Mouse (Mus musculus) ovary, postnatal 10 days (tissue): Measurements from ENCODE around the gene Acadvl.
"Not testable (repeated sequence)": the region's sequence is repeated elsewhere in the genome, so short reads cannot be mapped to it uniquely, and the experiment has no call there.

Source experiments
- DNase-seq: peaks from one replicate; pipeline ENCODE4 v3.0.0; 2022; ENCODE audit warnings: low spot score

Acadvl gene

DNA sequence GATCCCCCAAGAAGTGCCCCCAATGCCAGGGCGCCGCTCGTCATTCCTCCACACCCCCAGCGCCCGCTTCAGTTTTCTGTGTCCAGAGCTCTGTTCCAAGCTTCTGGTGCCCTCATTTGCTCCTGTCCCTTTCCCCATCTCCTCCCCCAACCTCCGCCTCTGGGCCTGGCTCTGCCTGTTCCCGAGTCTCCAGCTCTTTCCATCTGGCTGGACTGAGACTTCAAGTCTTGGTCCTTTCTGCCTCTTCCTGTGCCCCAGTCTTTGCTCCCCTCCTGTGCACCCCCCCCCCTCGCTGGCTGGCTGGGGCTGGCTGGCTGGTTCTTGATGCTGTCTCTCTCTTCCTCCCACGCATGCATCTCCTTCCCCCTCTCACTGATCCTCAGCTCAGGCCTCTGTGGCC, 12.2 kb upstream of the Acadvl start:
- DNase-seq: no peak

DNA sequence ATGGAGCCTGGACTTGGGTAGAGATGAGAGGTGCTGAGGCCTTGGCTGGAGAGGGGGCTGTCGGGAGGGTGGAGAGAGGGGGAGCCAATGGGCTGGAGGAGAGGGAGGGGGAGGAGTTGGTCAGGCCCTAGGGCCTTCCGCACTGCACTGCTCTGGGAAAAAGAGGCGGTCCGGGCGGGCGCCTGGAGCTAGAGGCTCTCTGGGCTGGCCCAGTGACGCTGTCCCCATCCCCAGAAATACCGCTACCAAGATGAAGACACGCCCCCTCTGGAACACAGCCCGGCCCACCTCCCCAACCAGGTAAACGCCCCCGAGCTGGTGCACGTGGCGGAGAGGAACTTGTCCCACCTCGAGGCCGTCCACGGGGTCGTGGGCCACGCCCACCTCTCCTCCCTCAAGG, 11.5 kb upstream of the Acadvl start:
- no peak for DNase-seq

DNA sequence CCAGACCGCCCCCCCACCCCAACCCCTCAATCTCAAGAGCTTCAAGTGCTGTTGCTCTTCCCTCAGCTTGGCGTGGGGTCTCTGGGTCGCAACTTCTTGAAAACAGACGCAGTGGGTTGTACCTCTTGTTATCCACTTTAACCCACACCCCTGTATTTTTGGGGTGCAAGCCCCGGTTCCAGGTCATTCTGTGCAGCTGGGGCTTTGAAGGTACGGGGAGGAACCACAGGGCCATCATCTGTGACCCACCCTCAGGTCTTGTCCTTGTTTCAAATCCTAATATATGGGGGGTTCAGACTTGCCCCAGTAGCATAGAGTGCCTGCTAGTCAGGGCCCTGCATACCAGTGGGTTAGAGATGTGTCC, 8.9 kb upstream of the Acadvl start:
- no peak for DNase-seq

DNA sequence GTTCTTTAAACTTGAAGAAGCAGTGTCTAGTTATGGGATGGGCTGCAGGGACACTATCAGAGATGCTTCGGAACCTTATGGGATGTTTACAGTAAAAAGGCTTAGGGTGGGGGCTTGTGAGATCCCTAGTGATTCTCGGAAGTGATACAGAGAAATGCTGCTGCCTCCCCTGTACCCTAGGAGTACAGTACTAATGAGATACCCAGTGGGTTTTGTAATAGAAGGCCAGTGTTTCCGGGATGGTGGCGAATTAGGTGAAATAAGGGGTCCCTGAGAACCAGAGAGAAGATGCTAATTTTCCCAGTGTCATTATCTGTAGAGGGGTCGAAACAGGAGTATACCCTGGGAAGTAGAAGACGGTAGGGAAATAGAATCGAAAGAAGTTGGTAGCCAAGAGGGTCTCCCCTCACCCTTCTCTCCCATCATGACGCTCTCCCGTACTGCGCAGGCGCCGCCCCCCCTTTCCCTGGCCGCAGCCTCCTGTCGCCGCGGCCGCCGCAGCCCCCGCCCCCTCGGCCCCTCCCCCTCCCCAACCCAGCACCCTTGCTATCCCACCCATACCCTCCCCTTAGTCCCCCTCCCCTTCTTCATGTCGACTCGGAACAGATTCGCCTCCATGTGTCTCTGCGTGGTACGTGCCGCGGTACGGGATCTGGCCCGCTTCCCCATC, 8.4 kb upstream of the Acadvl start:
- no peak for DNase-seq

DNA sequence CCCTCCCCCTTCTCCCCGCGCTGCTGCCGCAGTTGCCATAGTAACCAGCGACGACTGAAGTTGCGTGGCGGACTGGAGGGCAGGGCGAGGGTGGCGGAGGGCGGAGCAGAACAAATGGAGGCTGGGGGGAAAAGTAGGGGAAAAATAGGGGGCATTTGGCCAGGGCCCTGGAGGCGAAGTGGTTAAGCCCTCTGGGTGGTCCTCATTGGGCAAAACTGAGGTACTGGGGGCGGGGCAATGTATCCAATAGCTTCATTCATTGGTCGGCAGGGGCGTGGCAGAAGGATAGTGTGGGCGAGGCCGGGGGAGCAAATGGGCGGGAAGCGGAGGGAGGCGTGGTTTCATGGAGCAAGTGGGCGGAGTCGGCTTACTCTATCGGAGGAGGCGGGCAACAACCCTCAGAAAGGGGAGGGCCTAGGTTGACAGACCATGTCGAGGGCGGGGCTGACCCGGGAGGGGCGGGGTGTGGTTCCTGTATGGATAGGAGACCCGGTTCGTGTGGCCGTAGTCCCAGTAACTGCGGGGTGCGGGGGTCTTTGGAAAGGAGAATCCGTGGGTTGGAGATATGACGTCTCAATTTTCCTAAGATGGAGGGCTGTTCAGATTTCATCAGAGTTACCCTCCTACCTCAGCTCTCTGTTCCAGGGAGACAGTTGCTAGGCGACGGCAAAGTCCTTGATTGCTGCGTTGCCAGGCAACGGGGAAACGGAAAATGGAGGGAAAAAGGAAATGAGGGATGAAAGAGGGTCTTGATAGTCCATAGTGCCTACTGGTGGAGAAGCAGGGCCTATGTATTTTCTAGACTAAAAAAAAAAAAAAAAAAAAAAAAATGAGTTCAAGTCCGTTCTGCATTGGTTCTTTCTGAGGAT, 6.3 kb upstream of the Acadvl start:
- peak; percentile 86 for DNase-seq

DNA sequence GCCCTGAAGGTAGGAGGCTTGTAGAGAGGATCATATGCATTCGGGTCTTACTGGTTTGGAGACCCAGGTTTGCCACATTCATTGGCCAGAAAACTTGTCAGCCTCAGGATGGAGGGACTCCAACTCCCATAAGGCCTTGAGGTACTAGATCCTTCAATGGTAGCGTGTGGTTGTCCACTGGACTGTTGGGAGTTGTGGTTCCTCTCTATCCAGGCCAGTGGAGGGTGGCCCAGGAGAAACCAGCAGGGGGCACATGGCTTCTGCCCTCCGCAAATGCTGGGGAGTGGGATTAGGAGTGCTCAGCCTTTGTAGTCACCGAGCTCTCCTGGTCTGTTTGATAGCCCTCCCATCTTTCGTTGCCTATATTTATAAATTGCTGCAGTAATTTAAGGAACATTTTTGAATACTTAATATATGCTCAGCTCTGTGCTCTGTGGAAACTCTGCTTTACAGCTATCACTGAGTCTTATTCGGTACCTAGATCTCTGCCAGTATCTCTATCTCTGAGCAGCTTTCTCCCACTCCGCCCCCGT, 5.6 kb upstream of the Acadvl start:
- DNase-seq: peak; percentile 35

DNA sequence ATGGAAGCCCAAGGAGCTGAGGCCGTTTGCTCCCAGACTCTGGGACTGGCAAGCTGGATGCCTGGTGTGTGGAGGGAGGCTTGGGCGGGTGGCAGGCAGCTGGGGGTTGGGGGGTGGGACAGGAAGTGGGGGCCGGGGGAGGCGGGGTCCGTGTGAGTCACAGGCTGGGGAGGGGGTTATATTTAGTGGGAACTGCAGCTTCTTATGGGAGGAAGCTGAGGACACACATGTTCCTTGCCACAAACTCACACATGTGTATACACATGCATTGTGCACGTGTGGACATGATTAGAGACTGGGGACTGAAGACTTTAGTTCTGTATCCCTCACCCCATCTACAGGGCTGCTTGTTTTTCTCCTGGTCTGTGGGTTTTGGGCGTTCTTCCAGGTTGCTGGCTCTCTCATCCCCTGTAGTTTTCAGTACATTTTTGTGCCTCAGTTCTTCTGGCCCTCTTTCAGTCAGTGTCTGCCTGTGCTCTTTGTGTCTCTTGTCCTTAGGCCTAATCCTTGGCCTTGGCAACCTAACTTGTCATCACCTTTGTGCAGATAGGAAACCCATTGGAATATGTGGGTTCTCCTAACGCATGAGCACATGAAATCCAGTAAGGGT, 4.9 kb upstream of the Acadvl start:
- DNase-seq: no peak

DNA sequence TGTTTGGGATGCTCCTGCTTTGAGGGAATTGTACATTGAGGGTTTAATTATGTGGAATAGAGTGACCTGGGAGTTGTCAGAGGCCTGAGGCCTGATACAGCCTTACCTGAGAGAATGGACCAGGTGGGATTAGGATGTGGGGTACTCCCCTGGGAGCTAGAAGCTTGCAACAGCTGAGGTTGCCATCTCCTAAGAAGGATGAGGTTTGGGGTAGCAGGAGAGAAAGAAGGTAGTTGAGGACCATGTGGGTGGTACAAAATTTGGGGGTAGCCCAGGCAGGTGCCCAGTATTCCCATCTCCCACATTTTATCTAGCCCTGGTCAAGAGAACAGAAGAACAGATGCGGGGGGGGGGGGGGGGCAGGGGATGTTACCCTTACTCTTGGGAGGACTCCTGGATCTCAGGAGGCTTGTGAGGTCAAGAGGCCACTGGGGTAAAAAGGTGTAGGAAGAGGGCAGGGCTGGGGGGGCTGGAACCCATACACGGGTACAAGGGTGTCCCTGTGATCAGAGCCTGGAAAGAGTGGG, 4.3 kb upstream of the Acadvl start:
- no peak for DNase-seq

DNA sequence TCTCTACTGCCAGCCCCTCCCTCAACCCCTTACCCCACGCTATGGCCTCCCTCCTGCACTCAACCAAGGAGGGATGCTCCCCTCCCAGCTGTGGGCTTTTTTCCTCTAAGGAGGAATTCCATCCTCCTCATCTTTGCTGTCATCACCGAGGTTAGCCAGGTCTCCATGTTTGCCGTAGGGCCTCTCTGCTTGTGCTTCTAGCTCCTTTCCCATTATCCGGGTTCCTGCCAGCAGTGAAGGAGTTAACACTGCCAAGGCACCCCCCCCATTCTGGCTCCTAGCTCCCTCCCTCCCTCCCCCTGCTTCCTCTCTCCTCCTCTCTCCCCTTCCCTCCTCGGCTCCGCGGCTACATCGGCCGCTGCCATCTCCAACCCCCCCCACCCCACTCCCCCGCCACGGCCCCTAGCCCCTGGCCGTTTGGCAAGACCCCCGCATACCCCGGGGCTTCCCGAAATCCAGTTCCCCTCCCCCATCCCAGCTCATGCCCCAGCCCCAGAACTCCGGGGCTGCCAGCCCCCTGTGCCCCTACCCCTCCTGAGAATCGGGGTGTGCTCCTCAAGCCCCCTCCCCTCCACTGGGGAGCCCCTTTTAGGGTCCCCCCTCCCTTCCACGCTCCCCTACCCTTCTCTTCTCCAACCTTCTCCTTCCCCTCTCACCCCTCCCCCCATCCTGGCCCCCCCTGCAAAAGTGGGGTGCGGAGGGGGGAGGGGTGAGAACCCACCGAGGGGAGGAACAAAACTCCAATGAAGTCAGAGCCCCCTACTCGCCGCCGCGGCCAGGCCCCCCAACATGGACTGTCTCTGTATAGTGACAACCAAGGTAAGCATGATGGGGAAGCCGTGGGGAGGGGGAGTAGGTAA, 3.1 kb upstream of the Acadvl start:
- no peak for DNase-seq

DNA sequence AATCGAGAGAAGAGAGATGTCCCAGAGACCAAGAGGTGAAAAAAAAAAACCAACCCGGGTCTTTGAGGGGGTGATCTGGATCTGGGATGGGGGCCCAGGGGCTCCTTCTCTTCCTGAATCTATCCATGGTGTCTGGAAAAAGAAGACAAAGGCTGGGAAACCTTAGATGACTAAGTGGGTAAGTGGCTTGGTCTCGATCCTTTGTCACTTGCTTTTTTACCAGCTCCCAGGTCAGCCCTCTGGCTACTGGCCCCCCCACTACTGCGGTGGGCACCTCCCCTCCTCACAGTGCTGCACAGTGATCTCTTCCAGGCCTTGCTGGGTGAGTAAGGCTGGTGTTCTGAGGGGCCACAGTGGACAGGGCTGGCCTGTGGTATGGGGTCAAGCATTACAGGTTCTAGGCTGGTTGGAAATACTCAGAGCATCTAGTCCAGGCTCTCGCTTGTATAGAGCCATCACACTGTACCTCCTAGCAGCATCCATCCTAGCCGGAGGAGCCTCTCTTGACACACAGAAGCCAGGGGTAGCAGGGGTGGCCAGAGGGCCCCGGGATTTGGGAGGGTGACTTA, 2.1 kb upstream of the Acadvl start:
- no peak for DNase-seq

DNA sequence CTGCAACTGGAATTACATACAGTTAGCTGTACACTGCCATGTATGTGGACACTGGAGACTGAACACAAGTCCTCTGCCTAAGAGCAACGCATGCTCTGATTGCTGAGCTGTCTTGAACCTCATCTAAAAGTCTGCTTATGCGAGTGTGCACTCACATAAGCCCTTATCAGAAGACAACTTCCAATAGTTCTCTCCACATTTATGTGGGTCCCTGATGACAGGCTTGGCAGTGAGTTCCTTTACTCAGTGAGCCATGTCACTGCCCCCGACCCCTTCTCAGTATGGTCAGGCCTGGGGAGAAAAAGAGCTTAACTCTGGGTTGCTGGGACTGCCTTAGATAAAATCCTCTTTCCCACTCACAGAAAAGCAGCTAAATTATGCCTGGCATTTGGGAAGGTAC, 1.5 kb upstream of the Acadvl start, which contains the start of gene Dlg4:
Gene Dlg4 (plus strand): TSS at position 274 of the 400 bp plus-strand sequence.
- DNase-seq: no peak

DNA sequence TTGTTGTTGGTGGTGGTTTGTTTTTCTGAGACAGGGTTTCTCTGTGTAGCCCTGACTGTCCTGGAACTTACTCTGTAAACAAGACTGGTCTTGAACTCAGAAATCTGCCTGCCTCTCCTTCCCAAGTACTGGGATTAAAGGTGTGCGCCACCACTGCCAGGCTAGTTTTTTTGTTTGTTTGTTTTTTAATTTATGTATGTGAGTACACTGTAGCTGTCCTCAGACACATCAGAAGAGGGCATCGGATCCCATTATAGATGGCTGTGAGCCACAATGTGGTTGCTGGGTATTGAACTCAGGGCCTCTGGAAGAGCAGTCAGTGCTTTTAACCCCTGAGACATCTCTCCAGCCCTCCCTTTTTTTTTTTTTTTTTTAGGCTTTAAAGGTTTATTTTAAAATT, 966 bp upstream of the Acadvl start:
- DNase-seq: not testable (repeated sequence)

DNA sequence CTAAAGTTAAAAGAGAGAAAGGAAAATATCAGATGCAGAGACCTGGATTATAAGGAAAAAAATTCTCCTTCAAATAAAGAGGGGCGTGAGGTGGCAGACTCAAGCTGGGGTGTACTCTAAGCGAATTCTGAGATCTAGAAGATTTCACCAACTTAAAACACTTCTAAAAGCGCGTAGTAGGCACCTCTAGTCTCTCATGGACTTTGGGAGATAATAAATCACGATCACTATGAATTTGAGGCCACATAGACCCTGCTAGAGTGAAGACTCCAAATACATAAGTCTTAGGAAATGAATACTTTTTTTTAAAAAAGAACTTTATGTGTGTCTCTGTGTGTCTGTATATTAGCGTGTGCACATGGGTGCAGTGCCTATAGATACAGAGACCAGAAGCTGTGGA, 466 bp upstream of the Acadvl start:
- no peak for DNase-seq

DNA sequence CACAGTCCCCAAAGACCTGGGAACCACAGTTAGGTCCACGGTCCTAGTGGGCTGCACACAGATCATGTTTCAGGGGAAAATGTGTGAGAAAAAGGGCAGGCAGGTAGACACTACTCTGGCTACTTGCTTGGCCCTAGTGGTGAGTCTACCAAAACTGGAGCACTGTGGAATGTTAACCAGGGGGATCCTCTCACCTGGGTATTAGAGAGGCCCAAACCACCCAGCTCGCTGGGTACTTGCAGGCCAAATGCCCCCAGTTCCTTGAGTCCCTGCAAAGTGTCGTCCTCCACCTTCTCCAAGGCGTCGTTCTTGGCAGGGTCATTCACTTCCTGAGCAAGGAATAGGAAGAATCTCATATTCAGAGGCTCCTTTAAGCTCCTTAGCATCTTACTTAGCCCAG, 1.2 kb downstream of the Acadvl start:
- DNase-seq: no peak

DNA sequence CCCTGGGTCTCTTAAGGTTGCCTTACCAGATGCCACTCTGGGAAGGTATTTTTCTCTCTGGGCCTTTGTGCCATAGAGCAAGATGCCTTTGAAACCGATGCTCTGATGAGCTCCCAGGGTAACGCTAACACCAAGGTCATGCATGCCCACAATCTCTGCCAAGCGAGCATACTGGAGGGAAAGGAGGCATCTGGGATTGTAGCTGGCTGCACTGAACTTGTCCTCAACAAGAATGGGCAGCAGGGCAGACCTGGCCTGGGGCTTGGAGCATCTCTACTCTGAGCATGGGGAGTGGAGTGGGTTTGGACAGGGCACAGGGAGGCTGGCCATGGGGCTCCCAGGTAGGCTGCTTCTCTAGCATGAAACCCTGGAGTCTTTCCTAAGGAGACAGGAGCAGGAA, 1.8 kb downstream of the Acadvl start:
- no peak for DNase-seq

DNA sequence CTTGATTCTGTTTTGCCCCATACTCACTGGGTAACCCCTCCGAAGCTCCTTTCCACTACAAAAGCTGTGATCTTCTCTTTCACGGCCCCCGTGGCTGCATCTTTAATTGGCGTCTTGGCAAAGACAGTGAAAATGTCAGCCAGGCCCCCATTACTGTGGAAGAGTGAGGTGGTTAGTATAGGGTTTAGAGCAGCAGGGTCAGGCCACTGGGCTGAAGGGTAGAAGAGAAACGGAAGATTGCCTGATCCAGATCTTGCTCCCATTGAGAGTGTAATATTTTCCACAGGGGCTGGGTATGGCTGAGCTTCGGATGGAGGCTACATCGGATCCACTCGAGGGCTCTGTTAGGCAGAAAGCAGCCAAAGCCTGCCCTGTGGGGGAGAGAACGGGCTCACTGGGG, 2.3 kb downstream of the Acadvl start:
- DNase-seq: no peak

DNA sequence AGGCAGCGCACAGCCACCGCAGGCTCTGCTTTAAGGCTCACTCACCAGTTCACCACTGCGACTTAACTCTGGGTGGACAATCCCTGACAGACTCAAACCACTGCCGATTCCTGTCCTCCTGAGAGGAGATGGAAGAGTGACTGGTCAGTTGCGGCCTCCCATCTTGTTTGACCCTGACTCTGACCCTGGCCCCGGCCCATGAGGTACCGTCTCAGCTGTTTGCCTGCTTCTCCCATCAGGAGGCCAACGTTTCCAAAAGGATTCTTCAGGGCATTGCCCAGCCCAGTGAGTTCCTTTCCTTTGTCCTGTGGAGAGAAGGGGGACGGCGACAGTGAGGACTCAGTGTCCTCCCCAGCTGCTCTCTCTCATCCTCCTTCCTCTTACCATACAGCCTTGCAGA, 4.2 kb downstream of the Acadvl start:
- DNase-seq: no peak

DNA sequence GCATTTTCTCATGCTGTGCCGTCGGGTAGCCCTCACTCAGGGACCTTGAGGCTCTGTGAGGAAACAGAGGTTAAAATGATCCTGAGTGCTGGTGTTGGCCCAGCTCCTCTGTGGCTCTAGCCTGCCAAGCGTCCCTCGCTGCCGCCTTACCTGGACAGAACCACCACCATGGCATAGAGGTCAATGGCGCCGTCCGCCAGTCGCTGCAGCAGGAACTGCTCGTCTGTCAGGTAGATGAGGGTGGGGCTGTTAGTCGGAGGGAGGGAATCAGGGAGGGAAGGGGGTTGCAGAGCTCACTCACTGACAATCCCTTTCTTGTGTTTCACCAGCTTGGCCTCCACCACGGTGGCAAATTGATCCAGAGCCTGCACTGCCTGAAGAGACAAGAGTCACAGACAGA, 4.7 kb downstream of the Acadvl start:
- DNase-seq: no peak

DNA sequence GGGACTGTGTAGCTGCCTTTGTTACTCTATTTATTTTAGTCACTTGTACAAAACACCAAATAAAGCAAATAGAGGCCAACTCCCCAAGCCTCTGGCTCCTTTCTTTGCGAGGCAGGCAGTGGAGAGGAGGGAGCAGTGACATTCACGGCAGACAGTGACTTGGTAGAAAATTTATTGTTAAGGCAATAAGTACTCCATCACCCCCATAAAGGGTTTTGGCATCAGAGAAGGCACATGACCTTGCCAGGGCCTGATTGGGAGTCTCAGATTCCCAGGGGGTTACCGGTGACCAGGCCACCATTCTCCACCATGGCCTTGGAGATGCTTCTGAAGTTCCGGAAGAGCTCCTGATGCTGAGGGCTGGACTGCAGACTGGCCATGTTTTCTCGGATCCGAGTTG, 5.2 kb downstream of the Acadvl start:
- DNase-seq: no peak

DNA sequence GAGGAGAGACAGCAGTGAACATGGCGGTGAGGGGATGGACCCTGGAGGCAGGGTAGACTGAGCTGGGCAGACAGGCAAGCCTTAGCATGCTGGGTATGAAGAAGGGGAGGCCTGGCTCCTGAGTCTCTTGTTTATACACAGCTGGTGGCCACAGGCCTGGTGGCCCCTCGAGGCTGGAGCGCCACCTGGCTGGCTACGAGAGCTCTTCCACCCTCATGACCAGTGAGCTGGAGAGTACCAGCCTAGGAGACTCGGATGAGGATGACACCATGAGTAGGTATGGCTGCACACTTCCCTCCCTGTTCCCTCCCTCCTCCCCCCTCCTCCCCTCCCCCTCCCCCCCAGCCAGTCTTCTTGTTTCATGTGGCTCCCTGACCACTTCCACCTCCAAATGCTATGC, 9.7 kb downstream of the Acadvl start:
- no peak for DNase-seq

DNA sequence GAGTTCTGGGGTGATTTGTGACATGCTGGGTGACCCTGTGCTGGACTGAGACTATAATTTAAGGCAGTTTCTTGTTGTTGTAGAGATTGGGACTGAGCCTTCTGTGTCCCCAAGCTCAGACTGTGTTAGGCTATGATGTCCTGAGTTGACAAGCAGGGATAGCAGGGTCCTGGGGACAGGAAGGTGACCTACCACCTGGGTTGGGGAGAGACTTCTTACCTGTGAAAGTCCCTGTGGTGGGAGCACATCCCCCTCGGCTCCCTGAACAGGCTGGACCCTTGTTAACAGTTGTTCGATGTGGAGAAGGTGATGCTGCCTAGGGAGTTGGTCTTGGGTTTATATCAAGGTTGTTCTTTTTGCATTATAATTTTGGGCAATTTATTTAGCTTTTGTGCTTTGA, 12.7 kb downstream of the Acadvl start:
- DNase-seq: no peak

DNA sequence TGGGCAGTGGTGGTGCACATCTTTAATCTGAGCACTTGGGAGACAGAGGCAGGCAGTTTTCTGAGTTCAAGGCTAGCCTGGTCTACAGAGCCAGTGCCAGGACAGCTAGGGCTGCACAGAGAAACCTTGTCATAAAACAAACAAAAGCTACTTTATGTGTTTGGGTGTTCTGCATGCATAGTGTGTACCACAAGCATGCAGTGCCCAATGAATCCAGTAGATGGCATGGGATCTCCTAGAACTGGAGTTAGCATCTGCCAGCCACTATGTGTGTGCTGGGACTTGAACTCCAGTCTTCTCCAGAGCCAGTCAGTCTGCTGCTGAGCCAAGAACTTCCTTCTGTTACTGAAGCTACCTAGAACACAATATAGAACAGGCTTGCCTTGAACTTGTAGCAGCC, 13.3 kb downstream of the Acadvl start:
- no peak for DNase-seq
